Mouse (Mus musculus) layer of hippocampus, postnatal 25 days (tissue): ENCODE results near the gene Abca7. TPM values are rescaled to one million over a fixed set of nuclear protein-coding genes. Genes with fewer than 3 reads are reported as not detected.

Experiments
- DNase-seq, 2 experiments: peaks; one replicate each; pipeline ENCODE4 v3.0.0; 2022; ENCODE audit warnings: mixed read lengths in 2 of 2, low spot score in 1 of 2; ENCODE audit errors: extremely low spot score in 1 of 2
- total RNA-seq, 2 experiments: library from RNA; stranded (reverse); gene quantifications; 2 replicates each; pipeline ENCODE4 v1.2.3; 2021

Abca7 gene
- total RNA-seq, 2 experiments from 2014 or later, result 9.6 to 10.2 TPM

DNA sequence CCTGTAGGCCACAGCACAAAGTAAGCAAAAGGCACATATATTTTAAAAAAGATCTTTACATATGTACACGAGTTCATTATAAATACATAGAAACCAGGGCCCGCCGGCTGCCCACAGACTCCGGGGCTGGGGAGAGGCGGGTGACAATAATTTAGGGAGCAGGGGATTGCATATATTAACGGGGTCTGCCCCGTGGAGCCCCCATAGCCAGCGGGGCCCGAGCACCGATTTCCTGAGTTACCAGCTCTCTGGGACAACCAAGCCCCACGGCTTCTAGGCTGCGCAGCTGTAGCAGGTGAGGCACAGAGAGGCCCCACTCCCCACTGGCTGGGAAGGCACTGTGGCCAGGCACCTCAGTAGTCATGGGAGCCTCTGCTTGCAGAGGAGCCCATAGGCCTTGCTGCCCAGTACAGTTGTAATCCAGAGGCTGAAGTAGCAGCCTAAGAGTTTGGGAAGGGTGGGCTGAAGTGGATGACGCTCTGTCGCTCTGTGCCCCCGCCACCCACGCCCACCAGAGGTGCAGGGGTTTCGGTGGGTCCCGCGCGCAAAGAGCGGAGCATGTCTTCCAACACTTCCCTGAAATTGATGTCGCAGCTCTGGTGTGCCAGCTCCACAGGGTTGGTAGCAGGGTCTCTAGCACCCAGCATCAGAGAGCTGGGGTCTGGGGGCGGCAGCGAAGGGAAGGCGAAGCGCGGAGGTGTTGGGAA, 60.8 kb downstream of the Abca7 start:
- no peak for DNase-seq

GRCm38 (mm10) chr10:80057683-80058326, 61.5 kb downstream of the Abca7 start:
- peak in 1 of 2 experiments; percentile 27 for DNase-seq

GRCm38 (mm10) chr10:80063104-80063503, 66.8 kb downstream of the Abca7 start:
- no peak for DNase-seq

DNA sequence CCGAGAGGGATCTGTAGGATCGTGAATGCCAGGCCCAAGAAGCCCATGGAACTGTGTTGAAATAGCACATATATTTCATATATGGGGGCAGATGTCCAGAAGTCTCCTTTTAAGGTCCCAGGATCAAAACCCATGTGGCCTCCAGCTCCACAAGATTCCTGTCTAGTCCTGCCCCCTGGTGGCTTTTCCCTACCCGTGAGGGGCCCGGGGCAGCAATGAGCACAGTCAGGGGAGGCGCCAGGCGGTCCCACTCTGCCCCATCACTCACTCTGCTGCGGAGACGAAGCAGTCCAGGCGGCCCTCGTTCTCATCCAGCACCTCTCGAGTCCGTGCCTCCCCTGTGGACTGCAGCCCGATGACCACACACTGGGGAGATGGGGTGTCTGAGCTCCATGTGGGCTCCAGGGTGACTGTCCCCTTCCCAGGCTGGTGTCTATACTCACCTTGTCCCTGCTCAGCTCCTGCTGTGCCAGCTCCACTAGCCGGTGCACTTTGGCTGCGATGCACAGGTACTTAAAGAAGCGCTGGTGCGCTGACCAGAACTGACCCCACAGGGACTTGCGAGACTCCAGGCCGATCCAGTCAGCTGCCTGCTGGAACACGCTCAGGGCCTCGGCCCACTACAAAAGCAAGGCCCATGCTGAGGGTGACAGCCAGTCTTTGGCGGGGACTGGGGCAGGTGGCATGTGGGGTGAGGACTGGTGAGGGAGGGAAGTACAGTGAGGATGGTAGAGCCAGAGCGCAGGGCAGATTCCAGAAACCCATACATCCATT, 67.8 kb downstream of the Abca7 start:
- no peak for DNase-seq

Other genes with a start within 250 kb of the Abca7 start
- 10 to 100 TPM; 39.2 to 44.6 TPM for gene Polrmt, start 249.9 kb upstream of the Abca7 start, total RNA-seq
- 1 to 10 TPM; 1.0 to 1.5 TPM for gene Fgf22, start 241.4 kb upstream of the Abca7 start, total RNA-seq
- 10 to 100 TPM; 82.7 to 92.9 TPM for gene Rnf126, start 229.5 kb upstream of the Abca7 start, total RNA-seq
- gene Fstl3, start 219.2 kb upstream of the Abca7 start, total RNA-seq, result 1 to 10 TPM; 1.2 to 2.1 TPM
- under 1 TPM; 0.30 to 0.33 TPM for gene Prss57, start 205.5 kb upstream of the Abca7 start, total RNA-seq
- 100 to 1,000 TPM; 307 to 325 TPM for gene Palm, start 202.9 kb upstream of the Abca7 start, total RNA-seq
- under 1 TPM; 0.66 to 0.89 TPM for gene Misp, start 175.5 kb upstream of the Abca7 start, total RNA-seq
- gene Ptbp1, start 142.1 kb upstream of the Abca7 start, total RNA-seq, result 10 to 100 TPM; 44.0 to 66.0 TPM
- gene Prtn3, start 122.0 kb upstream of the Abca7 start, total RNA-seq, result 1 to 10 TPM; 1.1 to 1.4 TPM
- gene Plppr3, start 121.9 kb upstream of the Abca7 start, total RNA-seq, result 10 to 100 TPM; 32.4 to 34.4 TPM
- gene Elane, start 110.2 kb upstream of the Abca7 start, total RNA-seq, result not detected
- gene Cfd, start 105.6 kb upstream of the Abca7 start, total RNA-seq, result not detected
- gene Med16, start 87.6 kb upstream of the Abca7 start, total RNA-seq, result 10 to 100 TPM; 55.5 to 56.2 TPM
- not detected for gene Gm26602, start 85.6 kb upstream of the Abca7 start, total RNA-seq
- 1 to 10 TPM; 6.6 to 6.7 TPM for gene Kiss1r, start 79.5 kb upstream of the Abca7 start, total RNA-seq
- gene R3hdm4, start 75.3 kb upstream of the Abca7 start, total RNA-seq, result 100 to 1,000 TPM; 428 to 450 TPM
- 1 to 10 TPM; 4.6 to 6.9 TPM for gene Arid3a, start 69.5 kb upstream of the Abca7 start, total RNA-seq
- gene Wdr18, start 36.3 kb upstream of the Abca7 start, total RNA-seq, result 10 to 100 TPM; 42.9 to 45.8 TPM
- gene Grin3b, start 25.8 kb upstream of the Abca7 start, total RNA-seq, result under 1 TPM; 0.12 to 0.15 TPM
- 100 to 1,000 TPM; 125 to 131 TPM for gene Tmem259, start 12.2 kb upstream of the Abca7 start, total RNA-seq
- 1 to 10 TPM; 5.8 to 6.0 TPM for gene Cnn2, start 7.9 kb upstream of the Abca7 start, total RNA-seq
- gene Arhgap45, start 20.2 kb downstream of the Abca7 start, total RNA-seq, result 1 to 10 TPM; 3.3 to 4.3 TPM
- 10 to 100 TPM; 86.6 to 91.0 TPM for gene Polr2e, start 43.3 kb downstream of the Abca7 start, total RNA-seq
- gene Gpx4, start 50.7 kb downstream of the Abca7 start, total RNA-seq, result 100 to 1,000 TPM; 486 to 515 TPM
- 10 to 100 TPM; 14.5 to 22.0 TPM for gene Sbno2, start 109.1 kb downstream of the Abca7 start, total RNA-seq
- 10 to 100 TPM; 89.1 to 94.3 TPM for gene Stk11, start 119.3 kb downstream of the Abca7 start, total RNA-seq
- 100 to 1,000 TPM; 338 to 391 TPM for gene Atp5d, start 142.1 kb downstream of the Abca7 start, total RNA-seq
- gene Cbarp, start 144.3 kb downstream of the Abca7 start, total RNA-seq, result 100 to 1,000 TPM; 399 to 401 TPM
- 10 to 100 TPM; 61.4 to 82.4 TPM for gene Midn, start 151.8 kb downstream of the Abca7 start, total RNA-seq
- gene Cirbp, start 169.5 kb downstream of the Abca7 start, total RNA-seq, result 10 to 100 TPM; 69.5 to 97.5 TPM
- 1 to 10 TPM; 5.8 to 6.2 TPM for gene 1600002K03Rik, start 176.4 kb downstream of the Abca7 start, total RNA-seq
- gene Efna2, start 183.0 kb downstream of the Abca7 start, total RNA-seq, result 10 to 100 TPM; 11.9 to 12.7 TPM
- gene Mum1, start 229.9 kb downstream of the Abca7 start, total RNA-seq, result 10 to 100 TPM; 39.5 to 48.9 TPM